Mouse (Mus musculus): ENCODE data around the gene Fam181a. TPM values are rescaled to one million over a fixed set of nuclear protein-coding genes. Genes with fewer than 3 reads are reported as not detected.

Gene Fam181a
- total RNA-seq (2021): not detected
- long read RNA-seq, experiment 1: 0 reads
- long read RNA-seq, experiment 2: 0 reads

- no peak for DNase-seq (ENCODE audit: low spot score in 2 of 2)
These were observed at the start of gene Fam181a for GRCm38 (mm10) chr12:103310744-103311267. Gene Fam181a (plus strand): TSS chr12:103310975.

GRCm38 (mm10) chr12:103262017-103262865, 48.5 kb upstream of the Fam181a start:
- DNase-seq (ENCODE audit: low spot score in 2 of 2): no peak

DNA sequence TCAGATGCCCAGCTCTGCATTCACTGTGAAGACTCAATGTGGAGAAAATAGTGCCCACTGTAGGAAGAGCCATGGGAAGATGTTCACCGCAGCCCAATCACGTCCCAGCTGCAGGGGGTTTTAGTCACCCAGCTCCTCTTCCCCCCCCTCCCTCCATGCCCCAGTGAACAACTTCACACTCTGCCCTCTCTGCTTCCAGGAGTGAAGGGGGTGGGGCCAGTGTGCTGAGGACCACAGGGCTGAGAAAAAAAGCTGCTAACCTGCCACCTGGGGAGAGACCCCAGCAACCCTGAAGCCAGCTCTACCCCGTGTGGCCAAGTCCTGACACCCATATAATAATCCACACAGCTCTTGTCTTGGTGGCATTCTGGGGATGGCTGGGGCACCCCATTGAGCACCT, 44.2 kb upstream of the Fam181a start:
- no peak for DNase-seq (ENCODE audit: low spot score in 2 of 2)

- DNase-seq (ENCODE audit: low spot score in 2 of 2): no peak
These were observed 38.6 kb upstream of the Fam181a start for GRCm38 (mm10) chr12:103272176-103272575.

GRCm38 (mm10) chr12:103273051-103273450, 37.7 kb upstream of the Fam181a start:
- DNase-seq (ENCODE audit: low spot score in 2 of 2): no peak

GRCm38 (mm10) chr12:103273732-103274131, 37.0 kb upstream of the Fam181a start:
- DNase-seq (ENCODE audit: low spot score in 2 of 2): no peak

DNA sequence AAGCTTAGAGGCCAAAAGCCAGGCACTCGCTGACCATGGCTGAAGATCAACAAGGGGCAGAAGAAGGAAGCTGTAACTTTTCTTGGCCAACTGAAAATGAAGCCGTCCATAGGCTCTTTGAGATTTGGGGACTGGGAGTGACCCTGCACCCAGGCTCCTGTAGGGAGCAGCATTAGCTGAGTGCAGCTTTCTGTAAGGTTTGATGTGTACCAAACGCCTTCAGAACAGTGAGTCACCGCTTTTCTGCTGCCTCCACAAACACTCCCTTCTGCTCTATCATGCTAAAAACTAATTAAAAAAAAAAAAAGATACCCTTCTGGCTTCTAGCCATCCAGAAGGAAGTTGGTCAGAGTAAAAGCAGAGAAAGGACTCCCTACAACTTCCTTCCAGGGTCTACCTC, 34.4 kb upstream of the Fam181a start:
- DNase-seq (ENCODE audit: low spot score in 2 of 2): no peak

GRCm38 (mm10) chr12:103281491-103281890, 29.3 kb upstream of the Fam181a start:
- no peak for DNase-seq (ENCODE audit: low spot score in 2 of 2)

DNA sequence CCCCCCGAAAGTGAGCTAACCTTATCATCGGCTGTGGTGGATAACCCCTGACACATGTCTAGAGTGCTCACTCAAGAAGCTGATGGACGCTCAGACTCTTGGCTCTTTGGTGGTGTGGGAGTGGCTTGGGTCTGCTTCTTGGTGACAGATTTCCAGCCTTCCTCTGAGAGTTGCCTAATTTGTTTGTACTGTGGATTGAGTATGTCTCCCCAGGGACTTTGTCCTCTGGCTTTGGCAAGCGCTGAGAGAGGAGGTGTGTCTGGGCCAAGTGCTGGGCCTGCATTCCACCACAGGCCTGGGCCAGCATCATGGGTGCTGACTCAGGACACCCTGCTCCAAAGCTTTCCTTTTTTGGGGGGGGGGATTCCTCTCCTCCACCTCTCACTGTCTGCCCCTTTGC, 28.9 kb upstream of the Fam181a start:
- DNase-seq (ENCODE audit: low spot score in 2 of 2): no peak

GRCm38 (mm10) chr12:103282936-103283335, 27.8 kb upstream of the Fam181a start:
- DNase-seq (ENCODE audit: low spot score in 2 of 2): no peak

DNA sequence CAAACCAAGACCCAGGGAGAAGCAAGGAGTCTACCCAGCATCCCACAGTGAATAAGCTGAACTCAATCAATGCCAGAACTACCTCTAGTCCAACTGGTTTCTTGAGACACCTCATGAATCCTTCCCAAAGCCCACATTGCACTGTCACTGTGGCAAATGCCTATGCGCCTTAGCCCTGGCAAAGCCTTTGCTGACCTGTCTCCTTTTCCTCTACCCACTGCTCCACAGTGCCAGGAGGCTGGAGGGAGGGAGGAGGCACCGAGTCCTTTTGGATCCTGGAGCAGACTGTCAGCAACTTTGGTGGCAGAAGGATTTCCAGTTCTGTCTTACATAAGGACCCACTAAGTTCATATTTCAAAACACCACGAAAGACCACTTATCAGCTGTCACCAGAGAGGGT, 27.4 kb upstream of the Fam181a start:
- DNase-seq (ENCODE audit: low spot score in 2 of 2): no peak

DNA sequence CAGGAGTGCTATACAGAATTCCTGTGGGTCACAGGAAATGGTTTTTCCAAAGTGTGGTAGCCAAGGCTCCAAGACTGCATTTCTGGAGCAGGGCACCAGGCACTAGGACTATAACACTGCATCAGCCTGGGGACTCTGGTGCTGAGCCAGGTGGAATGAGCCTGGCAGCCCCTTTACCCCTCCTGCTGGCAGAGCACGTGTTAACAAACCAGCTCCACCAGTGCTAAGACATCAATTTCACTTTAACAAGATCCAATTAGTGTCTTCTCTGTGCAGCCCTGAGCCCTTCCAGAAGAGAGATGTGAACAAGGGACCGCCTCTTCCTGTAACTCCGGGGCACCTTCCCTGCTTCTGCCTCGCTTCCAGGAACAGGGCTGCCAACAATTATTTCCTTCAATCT, 23.5 kb upstream of the Fam181a start:
- no peak for DNase-seq (ENCODE audit: low spot score in 2 of 2)

- DNase-seq (ENCODE audit: low spot score in 2 of 2): no peak
These were observed 18.4 kb upstream of the Fam181a start for GRCm38 (mm10) chr12:103292366-103292765.

- no peak for DNase-seq (ENCODE audit: low spot score in 2 of 2)
These were observed 14.5 kb upstream of the Fam181a start for GRCm38 (mm10) chr12:103296292-103296691.

GRCm38 (mm10) chr12:103300493-103300892, 10.3 kb upstream of the Fam181a start:
- DNase-seq (ENCODE audit: low spot score in 2 of 2): peak in 1 of 2 experiments; percentile 45

GRCm38 (mm10) chr12:103301645-103302044, 9.1 kb upstream of the Fam181a start:
- peak in 1 of 2 experiments; percentile 51 for DNase-seq (ENCODE audit: low spot score in 2 of 2)

- no peak for DNase-seq (ENCODE audit: low spot score in 2 of 2)
These were observed 7.8 kb upstream of the Fam181a start for GRCm38 (mm10) chr12:103302960-103303359.

DNA sequence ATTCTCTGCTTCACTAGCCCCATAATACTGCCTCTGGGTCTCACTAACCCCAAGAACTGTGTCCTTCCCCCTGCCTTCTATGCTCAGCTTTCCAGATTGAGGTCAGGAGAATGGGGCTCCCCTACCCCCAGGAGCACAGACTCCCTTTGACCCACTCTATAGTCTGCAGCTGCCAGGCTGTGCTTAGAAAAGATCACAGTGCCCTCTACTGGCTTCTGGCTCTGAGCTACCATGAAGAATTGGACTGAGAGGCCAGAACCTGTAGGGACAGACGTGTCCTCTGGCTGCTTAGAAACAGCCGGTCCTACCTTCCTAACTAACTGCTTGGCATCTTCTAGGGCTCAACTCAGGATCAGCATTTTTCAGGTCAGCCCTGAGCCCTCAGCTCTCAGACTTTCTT, 4.6 kb upstream of the Fam181a start:
- DNase-seq (ENCODE audit: low spot score in 2 of 2): no peak

GRCm38 (mm10) chr12:103306720-103307119, 4.1 kb upstream of the Fam181a start:
- DNase-seq (ENCODE audit: low spot score in 2 of 2): no peak

DNA sequence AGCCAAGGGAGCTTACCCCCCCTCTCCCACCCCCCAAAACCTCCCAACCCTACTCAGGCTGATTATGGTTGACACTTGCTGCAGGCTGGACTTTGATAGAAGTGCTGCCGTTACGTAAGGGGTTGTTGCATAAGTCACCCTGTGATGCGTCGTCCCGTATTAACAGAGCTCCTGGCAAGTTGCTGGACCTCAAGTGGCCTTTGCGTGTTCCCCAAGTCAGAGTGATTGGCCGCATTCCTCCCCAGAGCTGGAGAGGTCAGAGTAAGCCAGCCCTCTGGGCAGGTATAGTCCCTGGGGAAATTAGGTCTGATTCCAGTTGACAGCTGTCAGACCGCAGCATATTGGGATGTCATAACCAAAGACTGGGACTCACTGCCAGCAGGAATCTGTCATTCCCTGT, 1.1 kb downstream of the Fam181a start:
- DNase-seq (ENCODE audit: low spot score in 2 of 2): no peak

- DNase-seq (ENCODE audit: low spot score in 2 of 2): no peak
These were observed 2.5 kb downstream of the Fam181a start for GRCm38 (mm10) chr12:103313274-103313673.

- peak in 1 of 2 experiments; percentile 48 for DNase-seq (ENCODE audit: low spot score in 2 of 2)
These were observed 3.3 kb downstream of the Fam181a start for GRCm38 (mm10) chr12:103313871-103314639.
